Mouse (Mus musculus): ENCODE results near the gene Tmem132b.

Tmem132b gene

GRCm38 (mm10) chr5:125733806-125734205 lies 202.2 kb downstream of the Tmem132b start:
- TF ChIP-seq GATA4 (IDR thresholded peaks at IDR 0.05; ENCODE audit: insufficient replicate concordance, low read length), result no peak

- TF ChIP-seq GATA4 (IDR thresholded peaks at IDR 0.05; ENCODE audit: insufficient replicate concordance, low read length), result no peak
Measured at GRCm38 (mm10) chr5:125737105-125737504, 205.5 kb downstream of the Tmem132b start.

- no peak for TF ChIP-seq GATA4 (IDR thresholded peaks at IDR 0.05; ENCODE audit: insufficient replicate concordance, low read length)
Measured at GRCm38 (mm10) chr5:125743503-125743902, 211.9 kb downstream of the Tmem132b start.

GRCm38 (mm10) chr5:125745727-125746126 lies 214.2 kb downstream of the Tmem132b start:
- no peak for TF ChIP-seq GATA4 (IDR thresholded peaks at IDR 0.05; ENCODE audit: insufficient replicate concordance, low read length)

GRCm38 (mm10) chr5:125751481-125751880 lies 219.9 kb downstream of the Tmem132b start:
- TF ChIP-seq GATA4 (IDR thresholded peaks at IDR 0.05; ENCODE audit: insufficient replicate concordance, low read length), result no peak

GRCm38 (mm10) chr5:125752546-125752945 lies 221.0 kb downstream of the Tmem132b start:
- no peak for TF ChIP-seq GATA4 (IDR thresholded peaks at IDR 0.05; ENCODE audit: insufficient replicate concordance, low read length)

GRCm38 (mm10) chr5:125756987-125757530 lies 225.5 kb downstream of the Tmem132b start:
- TF ChIP-seq GATA4 (IDR thresholded peaks at IDR 0.05; ENCODE audit: insufficient replicate concordance, low read length), result no peak

- TF ChIP-seq GATA4 (IDR thresholded peaks at IDR 0.05; ENCODE audit: insufficient replicate concordance, low read length), result no peak
Measured at GRCm38 (mm10) chr5:125758506-125758905, 226.9 kb downstream of the Tmem132b start.

- TF ChIP-seq GATA4 (IDR thresholded peaks at IDR 0.05; ENCODE audit: insufficient replicate concordance, low read length), result no peak
Measured at GRCm38 (mm10) chr5:125766941-125767340, 235.4 kb downstream of the Tmem132b start.

- TF ChIP-seq GATA4 (IDR thresholded peaks at IDR 0.05; ENCODE audit: insufficient replicate concordance, low read length), result no peak
Measured at GRCm38 (mm10) chr5:125767950-125768349, 236.4 kb downstream of the Tmem132b start.

GRCm38 (mm10) chr5:125772238-125772637 lies 240.7 kb downstream of the Tmem132b start:
- TF ChIP-seq GATA4 (IDR thresholded peaks at IDR 0.05; ENCODE audit: insufficient replicate concordance, low read length), result no peak

- TF ChIP-seq GATA4 (IDR thresholded peaks at IDR 0.05; ENCODE audit: insufficient replicate concordance, low read length), result no peak
Measured at GRCm38 (mm10) chr5:125772756-125773155, 241.2 kb downstream of the Tmem132b start.

GRCm38 (mm10) chr5:125780332-125780731 lies 248.8 kb downstream of the Tmem132b start:
- TF ChIP-seq GATA4 (IDR thresholded peaks at IDR 0.05; ENCODE audit: insufficient replicate concordance, low read length), result no peak

GRCm38 (mm10) chr5:125792643-125793042 lies 261.1 kb downstream of the Tmem132b start:
- no peak for TF ChIP-seq GATA4 (IDR thresholded peaks at IDR 0.05; ENCODE audit: insufficient replicate concordance, low read length)

GRCm38 (mm10) chr5:125794318-125794717 lies 262.7 kb downstream of the Tmem132b start:
- TF ChIP-seq GATA4 (IDR thresholded peaks at IDR 0.05; ENCODE audit: insufficient replicate concordance, low read length), result no peak

- TF ChIP-seq GATA4 (IDR thresholded peaks at IDR 0.05; ENCODE audit: insufficient replicate concordance, low read length), result no peak
Measured at GRCm38 (mm10) chr5:125799622-125800021, 268.0 kb downstream of the Tmem132b start.

- no peak for TF ChIP-seq GATA4 (IDR thresholded peaks at IDR 0.05; ENCODE audit: insufficient replicate concordance, low read length)
Measured at GRCm38 (mm10) chr5:125800025-125800424, 268.5 kb downstream of the Tmem132b start.

Measured in liver, adult (tissue).